Mouse (Mus musculus) frontal cortex, postnatal 10 days (tissue): ENCODE results near the gene Mark2.

Source experiments
- DNase-seq, 2 experiments: peaks; one replicate each; pipeline ENCODE4 v3.0.0; 2022; ENCODE audit warnings: low spot score in 2 of 2, mixed read lengths in 1 of 2

Mark2 gene

GRCm38 (mm10) chr19:7267091-7267741 is 74.4 kb downstream of the Mark2 start, which contains the start of gene Rcor2:
Gene Rcor2 (plus strand): TSS chr19:7267325.
- peak; percentile 66 to 72 for DNase-seq

GRCm38 (mm10) chr19:7266421-7266831 is 75.2 kb downstream of the Mark2 start:
- DNase-seq, result peak in 1 of 2 experiments; percentile 25

- DNase-seq, result peak in 1 of 2 experiments; percentile 32
These were observed 76.0 kb downstream of the Mark2 start for GRCm38 (mm10) chr19:7265478-7266191.

GRCm38 (mm10) chr19:7264766-7265331 is 76.8 kb downstream of the Mark2 start:
- DNase-seq, result peak in 1 of 2 experiments; percentile 43

- peak in 1 of 2 experiments; percentile 73 for DNase-seq
These were observed 77.4 kb downstream of the Mark2 start for GRCm38 (mm10) chr19:7264088-7264765.

GRCm38 (mm10) chr19:7262592-7262991 is 79.1 kb downstream of the Mark2 start:
- no peak for DNase-seq

GRCm38 (mm10) chr19:7261964-7262363 is 79.7 kb downstream of the Mark2 start:
- no peak for DNase-seq

GRCm38 (mm10) chr19:7261476-7261875 is 80.2 kb downstream of the Mark2 start:
- no peak for DNase-seq

GRCm38 (mm10) chr19:7257881-7258280 is 83.8 kb downstream of the Mark2 start:
- no peak for DNase-seq

GRCm38 (mm10) chr19:7246021-7246420 is 95.6 kb downstream of the Mark2 start:
- DNase-seq, result no peak

GRCm38 (mm10) chr19:7240782-7241690 is 100.6 kb downstream of the Mark2 start, which contains the start of gene Naa40:
Gene Naa40 (minus strand): TSS chr19:7241183.
- peak; percentile 89 to 93 for DNase-seq

- DNase-seq, result no peak
These were observed 101.4 kb downstream of the Mark2 start for GRCm38 (mm10) chr19:7240291-7240690.

- DNase-seq, result no peak
These were observed 102.1 kb downstream of the Mark2 start for GRCm38 (mm10) chr19:7239574-7239973.

- DNase-seq, result no peak
These were observed 104.9 kb downstream of the Mark2 start for GRCm38 (mm10) chr19:7236742-7237141.

GRCm38 (mm10) chr19:7236011-7236410 is 105.6 kb downstream of the Mark2 start:
- no peak for DNase-seq

- DNase-seq, result no peak
These were observed 106.2 kb downstream of the Mark2 start for GRCm38 (mm10) chr19:7235461-7235860.

- peak; percentile 74 to 80 for DNase-seq
These were observed 107.0 kb downstream of the Mark2 start for GRCm38 (mm10) chr19:7234537-7235221.

GRCm38 (mm10) chr19:7226511-7226914 is 115.1 kb downstream of the Mark2 start:
- no peak for DNase-seq
